Mouse (Mus musculus) G1E (cell line): ENCODE results near the gene Azin2. TPM values are rescaled to one million over a fixed set of nuclear protein-coding genes. Genes with fewer than 3 reads are reported as not detected.

Experiments used
- ATAC-seq: 2 replicates; pipeline ENCODE4 v1.8.0; 2016; ENCODE audit warnings: mild to moderate bottlenecking; ENCODE audit not compliant: insufficient number of reproducible peaks, poor library complexity, low FRiP score, severe bottlenecking; ENCODE audit errors: extremely low read depth
- DNase-seq: peaks from one replicate; pipeline ENCODE4 v3.0.0; 2012; ENCODE audit warnings: low spot score
- H3K27me3 ChIP-seq: 2 replicates; pipeline ENCODE4 v1.6.1; 2012; ENCODE audit warnings: mild to moderate bottlenecking, low read length, inconsistent platforms; ENCODE audit not compliant: insufficient read depth
- H3K36me3 ChIP-seq: replicated peaks from 2 replicates; pipeline ENCODE3; 2012; ENCODE audit warnings: mild to moderate bottlenecking, inconsistent platforms
- H3K4me1 ChIP-seq: 2 replicates; pipeline ENCODE4 v1.6.1; 2012; ENCODE audit warnings: low read depth, low read length, inconsistent platforms, mixed read lengths; ENCODE audit not compliant: insufficient read depth
- H3K4me3 ChIP-seq: 2 replicates; pipeline ENCODE4 v1.5.1; 2012; ENCODE audit warnings: low read depth, mild to moderate bottlenecking, inconsistent platforms, low read length, moderate library complexity, mixed read lengths
- H3K9me3 ChIP-seq: replicated peaks from 2 replicates; pipeline ENCODE4 v1.6.1; 2012; ENCODE audit warnings: inconsistent platforms
- CTCF ChIP-seq: IDR thresholded peaks from 2 replicates; pipeline ENCODE4 v1.5.1; 2012; ENCODE audit warnings: low read depth, low read length, inconsistent platforms, mixed read lengths
- GATA1 ChIP-seq: IDR thresholded peaks from 2 replicates; pipeline ENCODE4 v1.6.1; 2012; ENCODE audit warnings: borderline replicate concordance, low read length, inconsistent platforms, mixed read lengths
- GATA2 ChIP-seq: IDR thresholded peaks from 2 replicates; pipeline ENCODE4 v1.6.1; 2012; ENCODE audit warnings: low read depth, low read length, inconsistent platforms, borderline replicate concordance
- POLR2AphosphoS5 ChIP-seq: IDR thresholded peaks from 2 replicates; pipeline ENCODE4 v1.6.1; 2012; ENCODE audit warnings: low read depth, low read length, inconsistent platforms; ENCODE audit not compliant: insufficient replicate concordance
- TAL1 ChIP-seq: conservative IDR thresholded peaks from 2 replicates; pipeline ENCODE4 v1.6.1; 2012; ENCODE audit warnings: low read depth, low read length, inconsistent platforms, mixed read lengths
- polyA plus RNA-seq: library from polyadenylated mRNA; stranded (reverse); fragments of >175 nt; gene quantifications from 2 replicates; pipeline ENCODE4 v1.2.3, GENCODE M21; 2012
- total RNA-seq, 2 experiments: library from RNA; stranded (forward) in 1 of 2; stranded (reverse) in 1 of 2; fragments of 200-1000 nt in 1 of 2; fragments of >200 nt in 1 of 2; fragmentation: Nextera tagmentation in 1 of 2; gene quantifications; 2 replicates each; pipeline ENCODE4 v1.2.3; 2014 to 2017

Azin2 gene
- total and polyA plus RNA-seq, 3 experiments: not detected

- Histone ChIP-seq H3K9me3 (no peaks in the 10 kb centered on the region), H3K4me1 (no peaks in the 10 kb centered on the region), H3K36me3 (no peaks in the 10 kb centered on the region), H3K27me3 (peaks cover 46% of the 10 kb centered on the region), H3K4me3 (no peak overlapping the region)
- ATAC-seq (no peak), DNase-seq (no peak)
- TF ChIP-seq CTCF: no peak
- TF ChIP-seq GATA2: no peak
- no peak for TF ChIP-seq TAL1
- no peak for TF ChIP-seq POLR2AphosphoS5
- TF ChIP-seq GATA1: no peak
These were observed 666 bp upstream of the Azin2 start for GRCm38 (mm10) chr4:128962926-128963290.

DNA sequence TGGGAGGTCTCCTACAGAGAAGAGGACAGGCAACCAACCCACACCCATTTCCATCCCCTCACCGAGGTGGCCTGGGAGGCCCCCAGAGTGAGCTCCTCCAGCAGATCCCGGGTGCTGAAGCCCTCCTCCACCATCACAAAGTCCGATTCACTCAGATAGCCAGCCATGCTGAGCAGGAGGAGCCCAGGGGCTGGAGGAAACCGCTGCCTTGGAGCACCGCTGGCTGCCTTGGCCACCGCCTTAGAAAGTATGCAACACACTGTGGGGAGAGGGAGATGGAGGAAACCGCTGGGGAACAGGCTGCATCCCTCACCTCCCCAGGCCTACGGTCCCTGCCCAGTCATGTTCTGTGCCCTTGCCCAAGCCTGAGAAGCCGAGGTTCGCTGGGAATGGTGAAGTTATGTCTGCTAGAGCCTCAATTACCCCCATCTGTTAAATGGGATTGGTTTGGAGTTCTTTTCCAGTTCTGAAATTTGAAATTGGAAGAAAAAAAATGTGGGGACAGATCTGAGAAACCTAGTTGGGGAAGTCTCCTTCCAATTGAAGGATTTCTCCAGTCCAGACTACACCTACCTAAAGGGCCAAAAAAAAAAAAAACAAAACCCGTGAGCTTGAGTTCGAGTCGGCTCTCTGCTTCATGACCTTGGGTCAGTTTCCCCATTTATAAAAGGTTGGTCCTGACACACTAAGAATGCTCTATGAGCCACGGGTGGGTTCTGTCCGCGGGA, 777 bp downstream of the Azin2 start:
- Histone ChIP-seq H3K9me3 (no peaks in the 10 kb centered on the region), H3K4me1 (peaks cover 3% of the 10 kb centered on the region; the same call in 1 of the 2 replicates), H3K27me3 (peaks cover 38% of the 10 kb centered on the region), H3K36me3 (no peaks in the 10 kb centered on the region), H3K4me3 (no peak overlapping the region)
- DNase-seq (no peak), ATAC-seq (no peak)
- no peak for TF ChIP-seq CTCF
- no peak for TF ChIP-seq GATA2
- no peak for TF ChIP-seq GATA1
- no peak for TF ChIP-seq TAL1
- TF ChIP-seq POLR2AphosphoS5: no peak

DNA sequence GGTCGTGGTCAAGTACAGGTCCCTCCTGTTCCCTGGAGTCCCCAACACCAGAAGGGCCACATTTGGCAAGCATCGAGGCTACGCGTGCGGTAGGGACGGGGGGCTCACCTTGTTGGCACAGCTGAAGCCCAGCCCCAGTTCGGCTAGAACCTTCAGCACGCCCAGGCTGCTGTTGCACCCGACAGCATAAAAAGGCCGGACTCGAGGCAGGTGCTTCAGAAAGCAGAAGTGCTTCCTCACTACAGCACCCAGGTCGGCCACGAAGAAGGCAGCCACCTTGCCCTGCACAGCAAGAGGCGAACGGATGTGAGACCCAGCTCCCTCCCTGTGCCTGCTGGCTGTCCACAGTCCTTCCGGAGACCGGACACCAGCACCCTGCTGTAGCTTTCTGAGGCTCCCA, 2.6 kb downstream of the Azin2 start:
- no peak for ATAC-seq
- H3K27me3 ChIP-seq: peaks cover 41% of the 10 kb centered on the region

DNA sequence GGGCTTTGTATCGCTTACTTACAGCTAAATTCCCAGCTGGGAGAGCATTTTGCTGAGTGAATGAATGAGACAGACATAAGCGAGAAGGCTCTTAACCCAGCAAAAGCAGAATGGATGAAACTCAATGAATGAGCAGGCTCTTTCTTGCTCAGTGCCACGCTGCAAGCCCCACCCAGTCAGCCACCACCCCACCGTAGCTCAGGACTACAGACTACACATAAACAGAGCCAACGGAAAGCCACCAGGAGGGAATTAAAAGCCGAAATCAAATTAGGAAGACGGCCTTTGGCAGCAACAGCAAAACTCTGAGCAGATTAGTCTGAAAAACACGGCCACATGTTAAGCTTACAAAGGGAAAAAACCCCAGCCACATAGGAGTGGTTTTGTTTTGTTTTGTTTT, 3.4 kb downstream of the Azin2 start:
- H3K4me3 ChIP-seq: no peak overlapping the region
- TF ChIP-seq CTCF: no peak
- TF ChIP-seq GATA2: no peak
- no peak for TF ChIP-seq GATA1
- TF ChIP-seq TAL1: no peak
- no peak for TF ChIP-seq POLR2AphosphoS5
- peaks cover 39% of the 10 kb centered on the region for H3K27me3 ChIP-seq
- DNase-seq: no peak
- H3K9me3 ChIP-seq: no peaks in the 10 kb centered on the region
- no peaks in the 10 kb centered on the region for H3K36me3 ChIP-seq
- ATAC-seq: no peak
- H3K4me1 ChIP-seq: peaks cover 3% of the 10 kb centered on the region; the same call in 1 of the 2 replicates

More for the DNA sequence above, 2.6 kb downstream of the Azin2 start:
- TF ChIP-seq TAL1 (no peak), GATA1 (no peak), POLR2AphosphoS5 (no peak), GATA2 (no peak), CTCF (no peak)
- H3K4me1 ChIP-seq: peaks cover 3% of the 10 kb centered on the region; the same call in 1 of the 2 replicates
- DNase-seq: no peak
- H3K4me3 ChIP-seq: no peak overlapping the region
- H3K36me3 ChIP-seq: no peaks in the 10 kb centered on the region
- no peaks in the 10 kb centered on the region for H3K9me3 ChIP-seq

DNA sequence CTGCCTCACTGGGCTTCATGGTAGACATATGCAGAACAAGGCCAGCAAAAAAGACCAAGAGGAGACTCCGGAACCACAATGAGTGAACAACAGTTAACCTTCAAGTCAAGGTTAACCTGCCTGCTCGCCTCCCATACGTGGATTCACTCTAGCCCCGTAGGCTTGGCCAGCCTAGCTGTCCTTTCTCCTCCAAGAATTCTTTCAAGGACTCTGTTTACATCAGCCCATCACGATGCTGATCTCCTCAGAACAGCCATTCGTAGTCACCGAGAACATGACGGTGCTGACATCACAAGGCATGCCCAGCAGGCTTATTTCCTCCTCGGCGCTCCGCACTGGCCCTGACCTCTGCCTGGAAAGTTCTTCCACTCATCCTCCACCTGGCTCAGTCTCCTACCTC, 4.1 kb downstream of the Azin2 start:
- Histone ChIP-seq H3K9me3 (no peaks in the 10 kb centered on the region), H3K36me3 (no peaks in the 10 kb centered on the region), H3K4me3 (no peak overlapping the region), H3K4me1 (peaks cover 3% of the 10 kb centered on the region; the same call in 1 of the 2 replicates), H3K27me3 (peaks cover 39% of the 10 kb centered on the region)
- ATAC-seq: no peak
- DNase-seq: no peak
- no peak for TF ChIP-seq GATA1
- TF ChIP-seq GATA2: no peak
- TF ChIP-seq TAL1: no peak
- no peak for TF ChIP-seq CTCF
- no peak for TF ChIP-seq POLR2AphosphoS5

DNA sequence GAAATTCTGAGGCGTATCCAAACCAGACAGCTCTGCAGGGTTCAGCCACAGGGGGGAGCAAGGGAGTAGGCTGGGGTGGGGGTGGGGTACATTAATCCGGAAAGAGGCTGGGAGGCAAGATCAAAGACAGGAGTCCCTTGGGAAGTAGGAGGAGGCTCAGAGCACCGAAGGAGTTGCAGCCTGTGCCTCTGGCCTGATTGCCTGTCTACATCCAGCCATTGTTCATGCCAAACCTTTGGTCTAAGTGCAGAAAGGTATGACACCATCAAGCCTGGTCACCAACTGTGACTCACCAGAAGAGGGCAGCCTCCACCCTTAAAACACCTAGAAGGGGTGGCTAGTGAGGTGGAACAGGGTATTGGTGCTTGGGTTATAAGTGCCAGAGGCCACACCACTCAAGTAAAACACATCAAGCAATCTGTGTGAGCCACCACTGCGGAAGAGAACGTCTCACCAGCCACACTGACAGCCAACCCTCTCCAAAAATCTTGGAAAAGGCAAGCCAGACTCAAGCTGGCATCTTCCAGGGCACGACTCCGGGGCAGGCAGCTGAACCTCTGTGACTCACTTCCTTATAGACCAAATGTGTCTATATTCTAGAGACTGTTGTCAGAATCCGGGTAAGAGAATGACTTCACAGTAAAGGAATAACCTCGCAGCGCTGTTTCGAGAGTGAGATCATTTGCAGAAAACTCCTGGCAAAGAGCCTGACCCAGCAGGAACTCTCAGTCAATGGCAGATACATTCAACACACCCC, 4.9 kb downstream of the Azin2 start:
- TF ChIP-seq CTCF: peak; percentile 20; the same call in 1 of the 2 replicates
- TF ChIP-seq GATA1: no peak
- Histone ChIP-seq H3K36me3 (no peaks in the 10 kb centered on the region), H3K4me3 (no peak overlapping the region), H3K27me3 (peaks cover 33% of the 10 kb centered on the region), H3K4me1 (peaks cover 3% of the 10 kb centered on the region; the same call in 1 of the 2 replicates), H3K9me3 (no peaks in the 10 kb centered on the region)
- DNase-seq (peak; percentile 44), ATAC-seq (no peak)
